Mouse (Mus musculus) heart, adult 2 months (tissue): ENCODE data around the gene Dsp. TPM values are rescaled to one million over a fixed set of nuclear protein-coding genes. Genes with fewer than 3 reads are reported as not detected.
A peak's percentile ranks its signal among the peaks of the same experiment; 100 is the strongest.

Source experiments
- DNase-seq, 2 experiments: peaks; one replicate each; pipeline ENCODE4 v3.0.0; 2021
- H3K27ac ChIP-seq: fragments of 200-600 bp; 2 replicates; pipeline ENCODE4 v1.8.1; 2022
- H3K27me3 ChIP-seq: fragments of 200-500 bp; 2 replicates; pipeline ENCODE4 v1.6.1; 2012; ENCODE audit warnings: mild to moderate bottlenecking, low read length, inconsistent platforms, mixed read lengths; ENCODE audit not compliant: control insufficient read depth, insufficient read depth
- H3K36me3 ChIP-seq: fragments of 200-500 bp; 2 replicates; pipeline ENCODE4 v1.6.1; 2012; ENCODE audit warnings: low read length, inconsistent platforms; ENCODE audit not compliant: control insufficient read depth, insufficient read depth
- H3K4me1 ChIP-seq: fragments of 200-500 bp; 2 replicates; pipeline ENCODE4 v1.6.1; 2011; ENCODE audit warnings: low read length; ENCODE audit not compliant: control insufficient read depth, insufficient read depth
- H3K4me3 ChIP-seq: fragments of 200-600 bp; 2 replicates; pipeline ENCODE4 v1.8.1; 2022
- H3K79me2 ChIP-seq: fragments of 200-500 bp; replicated peaks from 2 replicates; pipeline ENCODE4 v1.6.1; 2012; ENCODE audit warnings: mild to moderate bottlenecking, inconsistent platforms, low read length, moderate library complexity, mixed read lengths; ENCODE audit not compliant: control insufficient read depth, insufficient read depth
- H3K9ac ChIP-seq: fragments of 200-500 bp; 2 replicates; pipeline ENCODE4 v1.6.1; 2012; ENCODE audit warnings: low read depth, mild to moderate bottlenecking, control low read depth, inconsistent platforms, low read length, mixed read lengths
- CTCF ChIP-seq: fragments of 200-600 bp; IDR thresholded peaks from 2 replicates; pipeline ENCODE4 v1.8.1; 2022; ENCODE audit warnings: antibody characterized with exemption, mild to moderate bottlenecking, moderate library complexity
- EP300 ChIP-seq: fragments of 200-500 bp; IDR thresholded peaks from 2 replicates; pipeline ENCODE4 v1.6.1; 2011; ENCODE audit warnings: low read depth, low read length, control low read depth; ENCODE audit not compliant: insufficient read depth
- POLR2A ChIP-seq: fragments of 200-500 bp; IDR thresholded peaks from 2 replicates; pipeline ENCODE4 v1.6.1; 2011; ENCODE audit warnings: mild to moderate bottlenecking, low read depth, low read length, control low read depth; ENCODE audit not compliant: insufficient read depth
- WGBS: fragments of 180-500 bp; shearing (Covaris S2); methylation state at CpG from one replicate; pipeline ENCODE4 v1.1.7; 2018; 5-methylcytosine and 5-hydroxymethylcytosine counted together
- intact Hi-C: fragments of 180-260 bp; cut with DNase I; formaldehyde crosslinking; loops from one replicate; pipeline ENCODE4 v1.15.1; 2025
- polyA plus RNA-seq: library from polyadenylated mRNA; depleted of rRNA; stranded (reverse); fragments of >200 nt; gene quantifications from 2 replicates; pipeline ENCODE4 v1.2.3, GENCODE M21; 2012
- total RNA-seq, 2 experiments: library from RNA; stranded (reverse); gene quantifications; 2 replicates each; pipeline ENCODE4 v1.2.3; 2021

Dsp gene
- total and polyA plus RNA-seq, 3 experiments: 84.4 to 577 (median 449) TPM

DNA sequence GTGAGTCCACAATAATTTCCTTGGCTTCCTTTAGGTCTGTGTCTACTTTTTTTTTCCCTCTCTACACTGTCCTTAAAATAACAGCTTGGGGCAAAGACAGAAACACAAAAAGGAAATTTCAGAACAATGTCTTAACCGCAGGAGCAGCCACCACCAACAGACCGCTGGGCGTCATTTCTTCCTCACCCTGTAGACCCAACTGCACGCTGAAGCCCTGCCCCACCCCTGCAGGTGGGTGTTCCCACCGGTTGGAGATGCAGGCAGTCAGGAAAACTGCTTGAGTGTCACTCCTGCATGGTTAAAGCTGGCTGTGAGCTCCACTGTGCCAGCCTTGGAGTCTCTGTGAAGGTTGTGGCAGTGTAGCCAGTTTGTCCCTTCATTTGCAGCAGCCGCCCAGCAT, 6.5 kb downstream of the Dsp start:
- no peak for DNase-seq
- intact Hi-C loops: no loop called here
- Histone ChIP-seq H3K36me3 (peaks cover 10% of the 10 kb centered on the region), H3K4me3 (no peak overlapping the region), H3K27ac (no peak overlapping the region; the same call in 1 of the 2 replicates), H3K4me1 (peaks cover 4% of the 10 kb centered on the region), H3K79me2 (peaks cover 6% of the 10 kb centered on the region), H3K9ac (no peak overlapping the region), H3K27me3 (peaks cover 4% of the 10 kb centered on the region)
- TF ChIP-seq POLR2A (no peak), EP300 (no peak), CTCF (no peak)
- WGBS: 22% methylated on average over 6 of the region's 6 CpGs

DNA sequence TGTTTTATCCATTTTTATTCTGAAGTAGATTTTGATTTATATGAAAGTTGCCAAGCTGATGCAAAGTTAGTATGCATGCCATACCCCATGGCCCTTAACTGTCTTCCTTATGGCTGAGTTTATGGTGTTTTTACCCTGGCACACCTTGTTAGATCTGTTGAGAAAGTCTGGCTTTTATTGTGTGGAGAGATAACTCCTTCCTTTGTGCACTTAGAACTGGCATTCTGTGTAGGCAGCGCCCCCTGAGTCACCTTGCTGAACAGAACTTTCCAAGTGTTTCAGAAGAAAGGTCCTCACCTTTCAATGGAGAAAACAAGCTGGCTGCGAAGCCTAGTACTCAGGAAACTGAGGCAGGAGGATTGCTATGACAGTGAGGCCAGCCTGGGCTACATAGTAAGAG, 10.9 kb downstream of the Dsp start:
- Histone ChIP-seq H3K27ac (peak overlapping the region; percentile 80), H3K4me1 (peaks cover 10% of the 10 kb centered on the region), H3K4me3 (no peak overlapping the region), H3K79me2 (peaks cover 6% of the 10 kb centered on the region), H3K36me3 (peaks cover 20% of the 10 kb centered on the region), H3K27me3 (peaks cover 3% of the 10 kb centered on the region; the same call in 1 of the 2 replicates), H3K9ac (0 out of 2 replicates have a peak overlapping the region, but pooled peaks have one; percentile 28)
- 57% methylated on average over 2 of the region's 2 CpGs for WGBS
- TF ChIP-seq CTCF: 0 out of 2 replicates have a peak, but pooled peaks have one; percentile 18
- TF ChIP-seq POLR2A: no peak
- intact Hi-C loops: loop anchor here (2.0 kb wide), 1 partner anchor 13 kb away; no protein-coding TSS in a partner anchor
- no peak for DNase-seq

DNA sequence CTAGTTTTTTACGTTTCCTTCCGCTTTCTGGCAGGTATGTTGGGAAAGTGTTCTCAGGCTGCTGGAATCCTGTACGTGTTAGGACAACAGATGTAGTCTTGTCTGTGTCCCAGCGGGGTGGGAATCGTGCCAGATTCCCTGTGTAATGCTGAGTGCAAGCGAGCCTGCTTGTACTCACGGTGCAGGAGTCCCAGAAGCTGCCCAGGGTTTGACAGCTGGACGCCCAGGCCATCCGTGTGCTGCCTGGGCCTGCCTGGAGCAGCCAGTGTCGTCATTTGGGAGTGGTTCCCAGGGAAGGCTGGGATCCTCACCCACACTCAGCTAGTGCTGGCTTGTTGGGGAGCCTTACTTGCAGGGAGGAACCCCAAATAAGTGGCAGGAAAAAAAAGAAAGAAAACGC, 11.6 kb downstream of the Dsp start:
- peak; percentile 80 for TF ChIP-seq EP300
- peak; percentile 40; the same call in 1 of the 2 replicates for TF ChIP-seq POLR2A
- TF ChIP-seq CTCF: no peak
- Histone ChIP-seq H3K36me3 (peaks cover 19% of the 10 kb centered on the region), H3K9ac (peak overlapping the region; percentile 42), H3K27me3 (peaks cover 3% of the 10 kb centered on the region; the same call in 1 of the 2 replicates), H3K79me2 (peaks cover 6% of the 10 kb centered on the region), H3K27ac (peak overlapping the region; percentile 80), H3K4me1 (peaks cover 9% of the 10 kb centered on the region), H3K4me3 (no peak overlapping the region)
- intact Hi-C loops: loop anchor here (2.0 kb wide), 1 partner anchor 14 kb away; no protein-coding TSS in a partner anchor
- peak; percentile 73 to 86 for DNase-seq
- 9% methylated on average over 11 of the region's 11 CpGs for WGBS

DNA sequence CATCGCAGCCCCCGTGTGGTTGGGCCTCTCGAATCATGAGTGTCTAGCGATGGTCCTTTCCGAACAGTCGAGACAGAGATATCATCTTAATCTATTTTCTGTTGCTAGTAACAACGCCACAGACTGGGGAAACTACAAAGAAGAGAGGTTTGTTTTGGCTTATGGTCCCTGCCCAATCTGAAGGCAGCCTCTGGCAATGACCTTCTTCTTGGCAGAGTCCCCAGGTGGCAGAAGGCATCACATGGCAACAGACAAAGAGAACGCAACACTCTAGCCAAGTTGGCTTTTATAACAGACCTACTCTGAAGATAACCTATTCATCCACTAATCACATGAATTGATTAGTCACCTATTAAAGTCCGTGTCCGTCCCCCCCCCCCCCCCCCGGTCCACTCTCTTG, 13.8 kb downstream of the Dsp start:
- TF ChIP-seq EP300: 0 out of 2 replicates have a peak, but pooled peaks have one; percentile 58
- no peak for TF ChIP-seq CTCF
- Histone ChIP-seq H3K9ac (peak overlapping the region; percentile 28), H3K27me3 (peaks cover 3% of the 10 kb centered on the region; the same call in 1 of the 2 replicates), H3K27ac (peak overlapping the region; percentile 81), H3K79me2 (peaks cover 6% of the 10 kb centered on the region), H3K4me1 (peaks cover 8% of the 10 kb centered on the region), H3K36me3 (peaks cover 26% of the 10 kb centered on the region), H3K4me3 (no peak overlapping the region)
- peak in 1 of 2 experiments; percentile 61 for DNase-seq
- 61% methylated on average over 11 of the region's 11 CpGs for WGBS
- intact Hi-C loops: no loop called here

DNA sequence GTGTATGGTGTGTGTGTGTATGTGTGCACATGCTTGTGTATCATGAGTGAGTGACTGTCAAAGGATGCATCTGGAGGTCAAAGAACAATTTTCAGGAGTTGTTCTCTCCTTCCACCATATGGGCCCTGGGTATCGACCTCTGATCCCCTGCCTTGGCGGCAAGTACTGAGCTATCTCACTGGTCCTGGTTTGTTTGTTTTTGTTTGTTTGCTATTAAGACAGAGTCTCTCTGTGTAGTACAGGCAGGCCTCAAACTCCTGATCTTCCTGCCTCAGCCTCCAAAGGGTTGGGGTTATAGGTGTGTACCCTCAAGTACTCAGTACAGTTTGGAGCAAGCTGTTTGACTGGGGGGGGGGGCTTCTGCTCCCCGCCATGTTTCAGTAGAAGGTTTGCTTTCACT, 16.0 kb downstream of the Dsp start:
- H3K79me2 ChIP-seq: no peaks in the 10 kb centered on the region; the same call in 1 of the 2 replicates
- H3K27ac ChIP-seq: no peak overlapping the region
- H3K4me3 ChIP-seq: no peak overlapping the region
- H3K9ac ChIP-seq: no peak overlapping the region
- TF ChIP-seq POLR2A (no peak), CTCF (no peak), EP300 (no peak)
- peaks cover 32% of the 10 kb centered on the region for H3K36me3 ChIP-seq
- H3K27me3 ChIP-seq: no peaks in the 10 kb centered on the region
- intact Hi-C loops: no loop called here
- no peak for DNase-seq
- 85% methylated on average over 3 of the region's 3 CpGs for WGBS
- H3K4me1 ChIP-seq: peaks cover 14% of the 10 kb centered on the region

DNA sequence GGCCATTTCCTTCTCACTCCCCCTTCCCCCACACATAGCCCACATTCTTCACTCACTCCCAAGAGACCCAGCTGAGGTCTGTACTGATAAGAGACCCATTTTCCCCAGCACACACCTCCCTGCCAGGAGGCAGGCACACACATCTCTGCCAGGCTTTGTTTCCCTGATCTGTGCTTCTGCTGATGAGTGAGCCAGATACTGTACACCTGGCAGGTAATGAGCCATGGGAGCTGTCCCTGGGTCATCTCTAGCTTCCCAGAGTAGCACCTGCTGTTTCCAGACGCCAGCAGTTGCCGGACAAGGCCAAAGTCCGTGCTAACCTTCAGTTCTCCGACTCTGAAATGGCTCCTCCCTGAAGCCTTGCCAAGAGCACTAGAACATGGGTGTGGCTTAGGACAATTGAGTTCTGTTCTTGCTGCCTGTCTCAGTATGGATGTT, 19.6 kb downstream of the Dsp start:
- TF ChIP-seq EP300 (peak; percentile 60; the same call in 1 of the 2 replicates), POLR2A (no peak; the same call in 1 of the 2 replicates), CTCF (no peak)
- Histone ChIP-seq H3K36me3 (peaks cover 16% of the 10 kb centered on the region), H3K79me2 (no peaks in the 10 kb centered on the region), H3K4me1 (peaks cover 6% of the 10 kb centered on the region), H3K4me3 (no peak overlapping the region), H3K27me3 (no peaks in the 10 kb centered on the region), H3K27ac (peak overlapping the region; percentile 88), H3K9ac (no peak overlapping the region)
- peak; percentile 56 to 74 for DNase-seq
- intact Hi-C loops: loop anchor here (1.0 to 5.0 kb wide), 2 partner anchors 22 to 108 kb away; no protein-coding TSS in a partner anchor
- 0% methylated on average over 4 of the region's 4 CpGs for WGBS
